Mouse (Mus musculus) telencephalon, adult 2 months (tissue): ENCODE data around the gene Cradd.

Source experiments
- DNase-seq: peaks from one replicate; pipeline ENCODE4 v3.0.0-alpha.2; 2011; ENCODE audit warnings: low read depth, low spot score

Gene Cradd

DNA sequence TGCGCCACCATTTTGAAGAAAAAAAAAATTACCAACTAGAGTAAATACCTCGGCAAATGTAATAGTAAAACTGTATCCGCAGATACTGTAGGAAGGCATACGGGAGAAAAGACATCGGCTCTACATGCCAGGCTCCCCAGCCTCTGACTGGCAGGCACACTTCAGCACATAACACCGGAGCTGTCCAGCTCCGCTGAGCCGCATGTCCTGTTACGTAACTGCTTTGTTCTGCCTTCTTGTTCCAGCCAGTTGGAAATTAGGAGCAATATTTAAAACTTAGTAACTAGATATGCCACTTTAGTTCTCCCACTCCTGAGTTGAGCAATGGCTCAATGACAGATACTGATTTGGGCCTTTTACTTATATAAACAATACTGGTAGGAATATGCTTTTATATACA lies 48.4 kb downstream of the Cradd start:
- no peak for DNase-seq

DNA sequence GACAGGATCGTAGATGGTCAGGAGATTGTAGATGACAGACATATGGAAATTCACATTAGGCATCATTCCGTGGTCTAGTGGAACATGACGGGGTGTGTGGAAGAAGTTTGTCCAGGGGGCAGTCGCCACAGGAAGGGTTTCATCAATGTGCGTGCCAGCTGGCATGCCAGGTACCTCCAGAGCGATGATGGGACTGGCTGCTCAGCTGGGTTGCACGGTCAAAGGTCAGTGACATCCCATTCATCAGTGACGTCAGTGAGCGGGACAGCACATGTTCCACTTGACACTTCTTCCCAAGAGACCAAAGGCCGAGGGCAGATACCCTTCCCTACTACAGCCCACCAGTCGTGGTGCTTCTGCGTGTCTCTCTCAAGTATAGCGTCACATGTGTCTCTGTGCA lies 50.7 kb downstream of the Cradd start:
- DNase-seq, result no peak

DNA sequence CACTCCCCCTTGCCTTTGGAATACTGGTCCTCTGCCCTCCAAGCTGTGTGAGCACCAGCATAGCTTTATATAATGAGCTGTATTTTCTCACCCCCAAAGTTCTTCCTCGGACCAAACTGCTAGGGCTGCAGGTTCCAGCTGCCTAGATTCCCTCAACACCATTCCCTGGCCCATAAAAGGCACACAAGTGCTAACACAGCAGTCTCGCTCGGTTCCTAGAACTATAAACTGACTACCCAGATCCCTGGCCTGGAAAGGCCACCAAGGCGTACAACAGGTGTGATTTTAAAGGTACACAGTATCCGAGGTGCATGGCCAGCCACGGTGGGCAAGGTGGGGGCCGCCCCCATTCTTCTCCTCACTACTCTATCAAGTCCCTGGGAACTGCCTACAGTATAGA lies 54.8 kb downstream of the Cradd start:
- no peak for DNase-seq

DNA sequence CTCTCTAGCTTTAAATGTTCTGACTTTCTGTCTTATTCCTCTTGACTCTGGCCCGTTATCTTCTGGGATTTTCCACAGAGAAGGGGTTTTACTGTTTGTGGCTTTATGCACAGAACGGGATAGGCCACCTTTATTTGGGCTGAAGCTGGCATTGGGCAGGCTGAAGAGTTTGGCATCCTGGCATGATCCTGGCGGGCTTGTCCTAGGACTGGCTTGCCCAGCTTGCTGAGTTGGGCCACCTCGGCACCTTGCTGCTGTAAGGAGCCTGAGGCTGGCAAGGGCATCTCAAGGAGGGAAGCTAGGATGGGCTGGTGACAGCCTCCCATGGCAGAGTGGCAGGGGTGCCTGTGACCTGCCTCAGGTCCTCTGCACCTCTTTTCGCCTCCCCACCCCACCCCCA lies 55.6 kb downstream of the Cradd start:
- no peak for DNase-seq

DNA sequence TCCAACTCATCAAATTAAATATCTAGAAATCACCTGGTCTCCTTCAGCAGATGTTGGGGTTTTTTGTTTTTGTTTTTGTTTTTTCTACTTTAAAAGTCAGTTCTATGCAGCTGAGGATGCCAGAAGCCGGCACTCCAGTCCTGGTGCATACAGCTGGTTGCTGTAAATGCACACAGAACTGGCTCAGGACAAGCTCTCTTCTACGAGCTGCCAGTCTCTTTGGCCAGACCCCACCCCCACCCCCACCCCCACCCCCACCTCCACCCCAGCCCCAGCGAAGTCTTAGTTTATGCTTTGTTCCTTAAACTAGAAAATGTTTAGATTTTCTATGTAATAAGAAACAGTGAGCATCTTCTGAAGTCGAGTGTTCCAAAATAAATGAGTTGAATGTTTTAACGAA lies 57.0 kb downstream of the Cradd start:
- DNase-seq, result no peak

DNA sequence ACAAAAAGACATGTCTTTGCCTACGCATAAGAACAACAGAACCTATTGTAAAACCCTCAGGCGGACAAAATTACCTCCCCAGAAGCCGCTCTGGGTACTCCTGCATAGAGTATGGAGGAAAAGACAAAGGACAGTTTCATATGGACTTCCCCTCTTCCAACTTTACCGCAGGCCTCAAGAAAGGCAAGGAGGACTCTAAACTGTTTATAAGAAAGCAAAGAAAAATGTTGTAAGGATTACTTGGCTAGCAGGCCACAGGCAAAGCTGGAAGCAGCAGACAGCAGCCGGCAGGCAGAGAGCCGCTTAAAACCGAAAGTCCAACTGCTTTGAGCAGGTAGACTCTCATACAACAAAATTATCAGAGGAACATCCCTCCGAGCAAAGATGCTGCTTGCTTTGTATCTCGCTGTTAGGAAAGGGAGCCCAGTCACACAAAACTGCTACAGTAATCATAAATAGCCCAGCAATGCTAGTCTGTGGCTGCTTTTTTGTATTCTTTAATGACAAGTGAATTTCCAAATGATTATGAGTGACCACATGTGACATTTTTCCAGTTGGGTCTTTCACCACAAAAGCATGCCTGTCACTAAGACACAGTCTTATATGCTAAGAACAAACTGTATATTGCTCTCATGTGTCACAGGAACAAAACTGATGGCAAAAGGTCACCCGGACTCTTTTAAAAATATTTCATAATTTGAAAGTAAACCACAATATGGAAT lies 57.7 kb downstream of the Cradd start:
- DNase-seq, result no peak

DNA sequence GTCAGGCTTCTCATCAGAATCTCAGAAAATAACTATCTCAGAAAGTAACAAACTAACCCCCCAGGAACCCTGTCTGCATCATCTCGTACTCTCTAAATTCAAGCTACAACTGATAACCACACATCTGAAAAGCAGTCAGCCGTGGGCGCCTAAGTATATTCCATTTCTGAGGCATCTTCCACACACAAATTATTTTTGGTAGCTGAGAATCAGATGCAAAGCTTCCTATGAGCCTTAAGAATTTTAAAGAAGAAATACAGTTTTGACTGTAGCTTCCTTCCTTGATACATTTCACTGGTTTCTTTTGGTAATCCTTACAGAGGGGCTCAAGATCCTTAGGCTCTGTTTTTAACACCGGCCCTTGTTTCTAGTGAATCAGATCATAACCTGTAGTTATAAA lies 58.4 kb downstream of the Cradd start:
- peak; percentile 65 for DNase-seq

DNA sequence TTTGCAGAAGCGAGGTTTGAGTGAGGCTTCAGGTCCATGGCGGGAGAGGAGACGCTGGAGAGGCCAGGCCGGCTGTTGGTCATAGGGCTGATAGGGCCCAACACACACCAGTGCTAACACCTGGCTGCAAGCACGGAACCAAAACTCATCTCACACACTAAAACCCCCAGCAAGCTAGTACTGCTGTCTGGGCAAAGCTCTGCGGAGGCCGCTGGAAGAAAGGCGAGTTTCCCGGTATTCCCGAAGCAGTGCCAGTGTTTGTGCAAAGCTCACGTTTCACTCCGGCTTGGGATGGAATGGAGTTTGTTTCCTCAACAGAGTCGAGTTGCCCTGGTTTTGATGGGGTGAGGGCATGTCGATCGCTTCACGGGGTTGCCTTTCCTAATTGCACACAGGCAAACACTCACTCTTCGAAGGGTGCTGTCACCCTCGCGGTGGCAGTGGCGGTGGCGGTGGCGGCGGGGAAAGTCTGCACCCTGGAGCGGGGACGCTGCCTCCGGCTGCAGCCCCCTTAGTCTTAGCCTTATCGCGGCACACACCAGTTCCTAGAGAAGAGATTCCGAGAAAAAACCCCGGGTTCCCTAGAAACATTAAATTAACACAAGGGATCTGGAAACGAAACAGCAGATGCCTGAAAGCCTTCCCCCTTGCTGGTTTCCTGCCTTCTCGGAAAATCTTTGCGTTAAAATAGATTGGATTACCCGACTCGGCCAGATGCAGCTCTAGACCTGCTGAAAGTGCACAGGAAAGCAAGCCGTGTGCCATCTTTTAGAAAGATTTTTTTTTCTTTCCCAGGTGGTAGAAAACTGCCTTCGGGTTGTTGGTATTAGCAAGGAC lies 59.2 kb downstream of the Cradd start:
- DNase-seq, result peak; percentile 23

DNA sequence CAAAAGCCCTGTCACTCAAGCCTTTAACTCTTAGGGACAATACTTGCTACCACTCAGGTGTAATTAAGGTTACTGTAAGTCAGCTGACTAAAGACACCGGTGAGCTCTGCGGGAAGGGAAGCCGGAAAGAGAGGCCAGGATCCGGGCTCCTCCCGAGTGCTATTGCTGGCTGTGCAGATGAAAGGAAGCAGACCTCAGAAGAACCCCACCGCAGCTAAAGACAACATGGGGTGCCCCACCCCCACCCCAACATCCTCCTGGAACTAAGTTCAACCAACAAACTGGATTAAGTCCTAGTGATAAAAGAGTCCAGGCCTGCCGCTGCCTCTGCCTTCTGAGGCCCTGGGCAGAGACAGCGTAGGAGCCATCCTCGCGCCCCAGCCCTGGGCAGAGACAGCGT lies 61.5 kb downstream of the Cradd start:
- DNase-seq, result no peak

DNA sequence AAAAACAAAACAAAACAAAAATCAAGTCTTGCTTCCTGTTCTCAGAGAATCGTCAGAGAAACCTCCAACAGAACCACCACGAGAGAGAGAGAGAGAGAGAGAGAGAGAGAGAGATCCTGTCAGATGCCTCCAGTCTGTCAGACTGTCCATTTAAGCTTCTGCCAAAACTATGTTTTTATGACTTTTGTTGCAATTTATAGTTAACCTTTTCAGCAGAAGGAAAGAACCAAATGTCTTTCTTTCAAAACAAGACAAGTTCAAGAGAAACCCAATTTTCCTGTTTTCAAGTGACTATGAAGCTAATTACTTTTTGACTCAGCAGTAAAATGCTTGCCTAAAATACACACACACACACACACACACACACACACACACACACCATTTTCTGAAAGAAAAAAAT lies 62.7 kb downstream of the Cradd start:
- DNase-seq, result no peak

DNA sequence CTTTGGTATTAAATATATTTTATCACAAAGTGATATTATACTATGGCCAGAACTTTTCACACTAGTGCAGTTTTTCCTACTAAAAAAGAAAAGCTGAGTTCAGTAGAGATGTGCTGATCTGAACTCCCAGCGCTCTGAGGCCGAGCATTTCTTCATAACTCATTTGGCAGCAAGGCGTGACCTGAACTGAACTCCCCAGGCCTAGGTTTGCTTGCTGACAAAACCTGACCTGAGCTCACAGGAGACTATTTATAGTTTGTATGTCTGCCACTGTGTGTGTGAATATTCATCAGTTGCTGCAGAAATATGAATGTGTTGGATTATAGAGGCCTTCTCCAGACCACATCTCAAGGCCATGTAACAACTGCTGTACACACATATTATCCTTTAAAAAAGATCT lies 63.5 kb downstream of the Cradd start:
- no peak for DNase-seq

DNA sequence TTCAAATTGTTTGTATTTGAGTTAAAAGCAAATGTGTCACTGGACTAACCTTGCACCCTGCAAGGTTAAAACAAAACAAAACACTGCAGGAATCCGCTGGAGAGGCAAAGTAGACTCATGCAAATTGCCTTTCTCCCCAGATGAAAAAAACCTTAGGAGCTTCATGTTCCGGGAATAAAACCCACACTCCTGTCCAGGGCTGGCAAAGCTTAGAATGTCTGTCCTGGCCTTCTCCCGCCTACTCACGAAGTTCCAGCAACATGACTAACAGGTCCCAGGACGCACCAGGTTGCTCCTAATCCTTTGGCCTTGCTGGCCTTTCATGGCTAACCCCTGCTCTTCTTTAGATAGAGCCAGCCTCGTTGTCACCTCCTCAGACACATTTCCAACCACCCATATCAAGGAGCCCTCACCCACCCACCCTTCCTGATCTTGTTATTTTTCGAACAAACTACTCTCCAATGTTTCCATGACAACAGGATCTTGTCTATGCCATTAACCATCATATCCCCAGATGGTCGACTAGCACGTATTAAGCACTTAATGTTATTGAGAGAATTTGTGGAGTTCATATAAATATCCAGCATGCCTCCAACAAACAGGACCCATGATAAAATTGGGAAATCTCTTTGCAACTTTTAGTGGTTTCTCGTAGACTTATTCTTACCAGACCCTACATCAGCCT lies 65.3 kb downstream of the Cradd start:
- DNase-seq, result no peak

DNA sequence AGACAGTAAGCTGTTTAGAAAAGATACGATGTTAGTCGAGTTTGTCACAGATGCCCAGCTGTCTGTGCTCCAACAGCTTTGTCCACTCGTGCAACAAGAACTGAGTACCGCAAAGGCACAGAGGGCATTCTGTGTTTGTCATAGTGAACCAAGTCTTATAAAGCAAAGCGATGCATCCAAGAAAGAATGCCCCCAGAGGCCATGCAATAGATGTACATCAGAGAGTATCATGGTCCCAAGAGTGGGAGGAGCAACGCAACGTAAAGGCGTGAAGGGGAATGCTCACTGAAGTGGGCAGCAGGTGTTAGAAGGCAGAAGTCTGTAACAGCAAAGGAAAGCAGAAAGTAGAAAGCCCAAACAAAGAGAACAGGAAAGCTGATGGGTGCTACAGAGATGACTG lies 66.0 kb downstream of the Cradd start:
- no peak for DNase-seq

DNA sequence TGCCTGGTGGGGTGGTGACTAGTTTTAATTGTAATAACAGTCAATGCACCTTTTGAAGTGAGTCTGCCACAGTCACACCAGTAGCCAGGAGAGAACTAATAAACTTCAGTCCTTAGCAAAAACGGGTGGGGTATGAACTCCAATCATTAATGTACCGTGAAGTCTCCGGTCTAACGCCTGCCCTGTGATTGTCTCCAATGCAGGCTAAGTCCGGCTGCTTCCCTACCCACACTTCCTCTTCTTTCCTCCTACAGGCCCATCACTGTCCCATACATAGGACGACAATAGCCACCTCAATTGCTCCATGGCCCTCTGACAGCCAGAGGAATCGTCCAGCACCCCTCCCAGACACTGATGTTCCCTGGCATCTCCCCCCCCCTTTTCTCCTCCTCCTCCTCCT lies 67.8 kb downstream of the Cradd start:
- DNase-seq, result no peak

DNA sequence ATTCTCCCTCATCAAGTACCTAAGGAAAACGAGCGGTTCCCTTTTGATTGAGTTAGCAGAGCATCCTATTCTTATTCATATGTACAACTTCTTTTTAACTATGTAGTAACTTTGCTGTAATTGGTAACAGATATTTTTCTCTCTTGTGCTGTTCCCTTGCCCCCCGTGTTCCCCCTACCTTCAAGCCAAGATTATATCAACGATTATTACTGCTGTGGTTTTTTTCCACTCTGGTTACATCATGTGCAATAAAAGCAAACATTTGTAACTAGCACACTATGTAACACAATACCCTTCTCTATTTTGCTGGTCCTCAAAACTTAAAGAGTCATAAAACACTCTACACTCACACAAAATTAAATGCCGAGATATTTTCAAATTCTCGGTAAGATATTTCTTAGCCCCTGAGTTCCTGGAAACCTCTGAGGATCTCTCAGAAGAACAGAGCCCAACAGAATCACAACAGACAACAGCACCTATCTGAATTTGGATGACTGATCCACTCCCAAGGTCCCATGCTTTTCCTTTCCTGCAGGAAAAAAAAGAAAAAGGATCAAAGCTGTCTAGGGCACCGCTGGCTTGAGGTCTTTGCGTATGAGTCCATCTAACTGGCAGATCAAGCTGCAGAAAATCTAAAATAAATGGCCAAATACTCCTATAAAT lies 68.8 kb downstream of the Cradd start:
- DNase-seq, result no peak

DNA sequence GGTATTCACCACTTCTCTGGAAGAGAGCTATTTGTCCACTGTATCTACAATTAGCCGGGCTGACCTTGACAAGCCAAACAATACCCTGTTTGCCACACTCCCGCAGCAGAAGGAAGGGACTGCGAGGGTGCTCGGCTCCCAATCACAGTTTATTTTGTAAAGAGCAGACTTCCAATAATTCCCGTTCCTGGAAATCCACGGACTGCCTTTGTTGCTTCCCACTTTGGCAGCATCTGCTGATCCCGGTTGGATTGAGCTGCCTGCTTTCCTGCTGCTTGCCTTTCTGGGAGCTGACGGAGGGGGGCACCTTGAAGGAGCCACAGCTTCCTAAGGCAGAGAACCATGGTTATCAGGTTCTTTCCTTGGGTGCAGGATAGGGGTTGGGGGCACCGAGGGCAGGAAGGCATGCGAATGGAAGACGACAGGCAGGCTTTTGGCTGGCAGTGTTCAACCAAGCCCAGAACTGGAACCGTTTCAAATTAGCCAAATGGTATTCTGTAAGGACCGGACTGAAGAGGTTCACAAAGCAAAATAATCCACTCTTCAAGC lies 69.4 kb downstream of the Cradd start:
- DNase-seq, result no peak

DNA sequence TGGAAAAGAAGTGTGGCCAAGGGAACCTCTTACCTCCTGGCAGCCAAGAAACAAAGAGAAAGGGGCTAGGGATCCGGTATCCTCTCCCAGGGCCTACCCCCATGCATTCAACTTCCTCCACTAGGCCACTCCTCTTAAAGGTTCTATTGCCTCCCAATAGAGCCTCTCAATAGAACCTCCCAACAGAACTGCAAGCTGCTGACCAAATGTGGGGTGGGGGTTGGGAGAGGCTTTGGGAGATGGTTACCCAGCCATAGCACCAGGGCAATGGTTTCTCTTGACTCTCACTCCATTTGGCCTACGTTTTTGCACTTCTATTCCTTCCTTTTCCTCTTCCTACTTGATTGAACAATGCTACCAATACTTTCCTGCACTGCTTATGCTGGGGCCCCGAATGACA lies 69.9 kb downstream of the Cradd start:
- DNase-seq, result no peak

DNA sequence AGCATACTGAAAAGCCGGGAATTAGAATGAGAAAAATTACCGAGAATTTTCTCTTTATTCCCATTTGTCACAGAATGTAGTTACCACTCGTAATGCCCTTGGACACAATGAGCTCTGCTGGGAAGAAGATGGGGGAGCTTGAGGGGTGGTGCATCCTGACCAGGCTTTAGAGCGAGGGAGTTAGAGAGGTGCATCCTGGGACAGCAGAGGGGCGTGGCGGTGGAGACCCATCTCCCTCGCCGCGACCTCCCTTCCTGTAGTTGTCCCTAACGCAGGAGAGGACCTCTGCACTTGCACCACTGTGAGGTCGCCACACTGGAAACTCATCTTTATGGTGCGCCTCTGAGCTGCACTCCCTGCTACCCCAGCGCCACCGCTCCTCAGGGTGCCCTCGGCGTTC lies 72.3 kb downstream of the Cradd start:
- no peak for DNase-seq

DNA sequence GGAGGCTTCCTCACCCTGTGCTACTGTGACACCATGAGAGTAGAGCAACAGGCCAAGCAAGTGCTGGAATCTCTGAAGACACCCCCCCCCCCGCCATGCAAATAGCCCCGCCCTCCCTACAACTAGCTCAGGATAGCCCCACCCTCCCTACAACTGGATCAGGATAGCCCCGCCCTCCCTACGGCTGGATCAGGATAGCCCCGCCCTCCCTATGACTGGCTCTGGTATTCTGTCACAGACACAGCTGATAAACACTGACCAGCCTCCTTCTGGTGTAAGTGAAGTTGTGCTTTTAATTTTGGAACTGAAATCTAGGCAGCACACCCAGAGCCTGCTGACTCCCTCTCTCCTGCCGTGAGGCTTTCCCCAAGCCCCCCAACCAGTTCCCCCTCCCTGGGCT lies 75.6 kb downstream of the Cradd start:
- no peak for DNase-seq

DNA sequence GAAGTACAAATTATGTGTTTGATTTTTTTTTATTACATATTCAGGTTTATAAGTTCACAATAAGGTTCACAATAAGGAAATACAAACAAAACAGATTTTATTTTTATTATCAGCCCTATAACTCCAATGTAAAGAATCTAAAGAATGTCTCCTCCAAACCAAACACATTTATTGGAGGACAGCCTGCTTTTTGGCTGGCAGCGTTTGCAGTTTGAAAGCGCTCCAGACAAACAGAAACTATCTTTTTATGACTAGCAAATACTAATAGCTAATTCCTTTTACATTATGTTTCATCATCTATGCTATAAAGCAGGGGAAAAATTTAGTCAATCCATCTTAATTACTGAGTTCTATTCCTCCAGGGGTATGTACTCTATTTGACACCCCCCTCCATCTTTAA lies 77.2 kb downstream of the Cradd start:
- DNase-seq, result no peak

DNA sequence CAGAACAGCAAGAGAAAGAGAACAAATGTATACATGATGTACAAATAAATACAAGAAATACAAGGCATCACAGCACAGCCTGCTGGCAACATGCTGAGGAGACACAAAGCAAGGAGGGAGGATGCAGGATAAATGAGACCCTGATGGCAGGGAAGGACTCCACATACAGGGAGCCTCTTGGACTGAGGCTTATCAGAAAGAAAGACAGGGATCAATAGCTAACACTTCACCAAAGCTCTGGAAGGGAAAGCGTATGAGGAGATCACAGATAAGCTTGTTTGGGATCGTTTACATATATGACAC lies 78.3 kb downstream of the Cradd start:
- DNase-seq, result no peak
